Mouse (Mus musculus) MEL (cell line): ENCODE data around the gene Mdfi. TPM values are rescaled to one million over a fixed set of nuclear protein-coding genes. Genes with fewer than 3 reads are reported as not detected.
A peak's percentile ranks its signal among the peaks of the same experiment; 100 is the strongest.

Experiments
- DNase-seq: peaks from one replicate; pipeline ENCODE4 v3.0.0; 2011; ENCODE audit warnings: low read depth, low spot score
- H3K27ac ChIP-seq: 2 replicates; pipeline ENCODE4 v1.5.1; 2012; ENCODE audit warnings: low read depth, mild to moderate bottlenecking, control low read depth, low read length, moderate library complexity; ENCODE audit not compliant: control insufficient read depth
- H3K27me3 ChIP-seq, 2 experiments: fragments of 150-350 bp in 1 of 2; sonication (generic) in 1 of 2; 2 replicates each; pipeline ENCODE4 v1.6.1; 2012; ENCODE audit warnings: low read length in 2 of 2, mild to moderate bottlenecking in 2 of 2, improper control_type of control experiment in 1 of 2, moderate library complexity in 1 of 2; ENCODE audit not compliant: insufficient read depth in 2 of 2, control insufficient read depth in 1 of 2
- H3K36me3 ChIP-seq, 2 experiments: 2 replicates each; pipeline ENCODE4 v1.6.1; 2012 to 2014; ENCODE audit warnings: low read length in 2 of 2, improper control_type of control experiment in 1 of 2, inconsistent platforms in 1 of 2, mild to moderate bottlenecking in 1 of 2; ENCODE audit not compliant: insufficient read depth in 2 of 2, control insufficient read depth in 1 of 2
- H3K4me1 ChIP-seq, 2 experiments: fragments of 150-350 bp in 1 of 2; sonication (generic) in 1 of 2; 2 replicates each; pipeline ENCODE4 v1.6.1; 2012; ENCODE audit warnings: low read length in 2 of 2, improper control_type of control experiment in 1 of 2, mild to moderate bottlenecking in 1 of 2; ENCODE audit not compliant: insufficient read depth in 2 of 2, control insufficient read depth in 1 of 2
- H3K4me3 ChIP-seq, 2 experiments: fragments of 150-350 bp in 1 of 2; sonication (generic) in 1 of 2; 2 replicates each; pipeline ENCODE4 v1.5.1; 2012; ENCODE audit warnings: low read depth in 2 of 2, low read length in 2 of 2, mild to moderate bottlenecking in 2 of 2, moderate library complexity in 2 of 2, control low read depth in 1 of 2, improper control_type of control experiment in 1 of 2; ENCODE audit not compliant: control insufficient read depth in 1 of 2, insufficient read depth in 1 of 2
- H3K79me2 ChIP-seq: 2 replicates; pipeline ENCODE4 v1.6.1; 2012; ENCODE audit warnings: mild to moderate bottlenecking, low read length, moderate library complexity; ENCODE audit not compliant: control insufficient read depth, poor library complexity, insufficient read depth
- H3K9ac ChIP-seq: 2 replicates; pipeline ENCODE4 v1.6.1; 2012; ENCODE audit warnings: low read depth, mild to moderate bottlenecking, control low read depth, low read length, moderate library complexity; ENCODE audit not compliant: control insufficient read depth, poor library complexity, severe bottlenecking
- H3K9me3 ChIP-seq: fragments of 150-350 bp; sonication (generic); replicated peaks from 2 replicates; pipeline ENCODE4 v1.6.1; 2012; ENCODE audit warnings: mild to moderate bottlenecking, low read length, improper control_type of control experiment, moderate library complexity; ENCODE audit not compliant: insufficient read depth
- CHD2 ChIP-seq: IDR thresholded peaks from 2 replicates; pipeline ENCODE4 v1.6.1; 2011; ENCODE audit warnings: low read length, improper control_type of control experiment
- CTCF ChIP-seq, 3 experiments: IDR thresholded peaks in 2 of 3; conservative IDR thresholded peaks in 1 of 3; 2 replicates each; pipeline ENCODE4 v1.5.1; 2011 to 2012; ENCODE audit warnings: low read length in 3 of 3, low read depth in 2 of 3, mild to moderate bottlenecking in 2 of 3, improper control_type of control experiment in 1 of 3, inconsistent platforms in 1 of 3, mixed read lengths in 1 of 3, moderate library complexity in 1 of 3; ENCODE audit not compliant: control insufficient read depth in 1 of 3, insufficient read depth in 1 of 3, poor library complexity in 1 of 3, severe bottlenecking in 1 of 3
- E2F4 ChIP-seq: IDR thresholded peaks from 2 replicates; pipeline ENCODE4 v1.6.1; 2011; ENCODE audit warnings: low read depth, low read length, improper control_type of control experiment, borderline replicate concordance
- EP300 ChIP-seq, 2 experiments: IDR thresholded peaks; 2 replicates each; pipeline ENCODE4 v1.6.1; 2011; ENCODE audit warnings: improper control_type of control experiment in 2 of 2, low read length in 2 of 2, low read depth in 1 of 2, mild to moderate bottlenecking in 1 of 2
- GABPA ChIP-seq: IDR thresholded peaks from 2 replicates; pipeline ENCODE4 v1.6.1; 2012; ENCODE audit warnings: low read depth, mild to moderate bottlenecking, inconsistent platforms, low read length, improper control_type of control experiment, moderate library complexity
- GATA1 ChIP-seq: IDR thresholded peaks from 2 replicates; pipeline ENCODE4 v1.6.1; 2011; ENCODE audit warnings: low read depth, low read length, improper control_type of control experiment
- HCFC1 ChIP-seq: IDR thresholded peaks from 2 replicates; pipeline ENCODE4 v1.6.1; 2012; ENCODE audit warnings: low read depth, mild to moderate bottlenecking, inconsistent platforms, low read length, improper control_type of control experiment, moderate library complexity
- MAZ ChIP-seq: IDR thresholded peaks from 2 replicates; pipeline ENCODE4 v1.6.1; 2012; ENCODE audit warnings: low read depth, mild to moderate bottlenecking, inconsistent platforms, low read length, improper control_type of control experiment
- MXI1 ChIP-seq: IDR thresholded peaks from 2 replicates; pipeline ENCODE4 v1.6.1; 2011; ENCODE audit warnings: mild to moderate bottlenecking, low read depth, low read length, improper control_type of control experiment
- MYB ChIP-seq: IDR thresholded peaks from 2 replicates; pipeline ENCODE4 v1.6.1; 2011; ENCODE audit warnings: mild to moderate bottlenecking, low read depth, low read length, improper control_type of control experiment
- POLR2A ChIP-seq, 2 experiments: IDR thresholded peaks; 2 replicates each; pipeline ENCODE4 v1.6.1; 2011 to 2012; ENCODE audit warnings: low read length in 2 of 2, mild to moderate bottlenecking in 2 of 2, control low read depth in 1 of 2, improper control_type of control experiment in 1 of 2, low read depth in 1 of 2, moderate library complexity in 1 of 2; ENCODE audit not compliant: control insufficient read depth in 1 of 2, insufficient read depth in 1 of 2, poor library complexity in 1 of 2
- POLR2AphosphoS5 ChIP-seq: IDR thresholded peaks from 2 replicates; pipeline ENCODE4 v1.6.1; 2012; ENCODE audit warnings: low read depth, borderline replicate concordance, mild to moderate bottlenecking, inconsistent platforms, low read length, moderate library complexity, mixed read lengths
- RAD21 ChIP-seq: IDR thresholded peaks from 2 replicates; pipeline ENCODE4 v1.6.1; 2011; ENCODE audit warnings: mild to moderate bottlenecking, low read depth, low read length, improper control_type of control experiment
- RCOR1 ChIP-seq: IDR thresholded peaks from 2 replicates; pipeline ENCODE4 v1.6.1; 2012; ENCODE audit warnings: low read depth, mild to moderate bottlenecking, inconsistent platforms, low read length, improper control_type of control experiment
- SIN3A ChIP-seq: IDR thresholded peaks from 2 replicates; pipeline ENCODE4 v1.6.1; 2012; ENCODE audit warnings: low read length, improper control_type of control experiment, inconsistent platforms
- TAL1 ChIP-seq: IDR thresholded peaks from 2 replicates; pipeline ENCODE4 v1.6.1; 2012; ENCODE audit warnings: mild to moderate bottlenecking, inconsistent platforms, low read length, moderate library complexity, mixed read lengths
- TCF12 ChIP-seq: IDR thresholded peaks from 2 replicates; pipeline ENCODE4 v1.6.1; 2014; ENCODE audit warnings: low read depth, mild to moderate bottlenecking, inconsistent platforms, low read length, improper control_type of control experiment, moderate library complexity
- USF1 ChIP-seq: IDR thresholded peaks from 2 replicates; pipeline ENCODE4 v1.6.1; 2014; ENCODE audit warnings: low read depth, mild to moderate bottlenecking, inconsistent platforms, low read length, improper control_type of control experiment, moderate library complexity
- ZC3H11A ChIP-seq: IDR thresholded peaks from 2 replicates; pipeline ENCODE4 v1.6.1; 2012; ENCODE audit warnings: low read depth, mild to moderate bottlenecking, inconsistent platforms, low read length, improper control_type of control experiment
- ZKSCAN1 ChIP-seq: IDR thresholded peaks from 2 replicates; pipeline ENCODE4 v1.6.1; 2012; ENCODE audit warnings: low read depth, mild to moderate bottlenecking, inconsistent platforms, low read length, improper control_type of control experiment, moderate library complexity
- ZMIZ1 ChIP-seq: IDR thresholded peaks from 2 replicates; pipeline ENCODE4 v1.6.1; 2012; ENCODE audit warnings: low read depth, mild to moderate bottlenecking, inconsistent platforms, low read length, improper control_type of control experiment, moderate library complexity
- ZNF384 ChIP-seq: IDR thresholded peaks from 2 replicates; pipeline ENCODE4 v1.6.1; 2012; ENCODE audit warnings: low read depth, mild to moderate bottlenecking, inconsistent platforms, low read length, improper control_type of control experiment
- polyA plus RNA-seq, 2 experiments: library from polyadenylated mRNA; stranded (reverse) in 1 of 2; unstranded in 1 of 2; fragments of >175 nt in 1 of 2; fragments of >200 nt in 1 of 2; gene quantifications; 2 replicates each; pipeline versions ENCODE4 v1.2.1 to v1.2.4; 2012; ENCODE audit warnings: low replicate concordance in 2 of 2, low read depth in 1 of 2; ENCODE audit not compliant: insufficient read length in 2 of 2, insufficient read depth in 1 of 2, missing spikeins in 1 of 2
- total RNA-seq: library from RNA; depleted of rRNA; stranded (reverse); fragments of 300-350 nt; gene quantifications from 2 replicates; pipeline ENCODE4 v1.2.3, GENCODE M21; 2012

Mdfi gene
- total and polyA plus RNA-seq, 3 experiments = not detected

GRCm38 (mm10) chr17:47855544-47855943 lies 21.1 kb upstream of the Mdfi start:
- Histone ChIP-seq H3K27ac (no peak overlapping the region), H3K9ac (no peak overlapping the region), H3K27me3 (no peaks in the 10 kb centered on the region), H3K36me3 (no peaks in the 10 kb centered on the region), H3K4me1 (no peaks in the 10 kb centered on the region), H3K79me2 (no peaks in the 10 kb centered on the region), H3K9me3 (no peaks in the 10 kb centered on the region), H3K4me3 (no peak overlapping the region)
- peak in 1 of 3 experiments; percentile 15; a peak in 2 of 6 replicates for TF ChIP-seq CTCF (IDR thresholded peaks at IDR 0.05 in 2 of 3, conservative IDR thresholded peaks at IDR 0.05 in 1 of 3; ENCODE audit: control insufficient read depth in 1 of 3, insufficient read depth in 1 of 3, low read depth in 2 of 3, low read length in 3 of 3, poor library complexity in 1 of 3, severe bottlenecking in 1 of 3)
- no peak for TF ChIP-seq MXI1
- no peak for TF ChIP-seq POLR2AphosphoS5
- no peak for DNase-seq

DNA sequence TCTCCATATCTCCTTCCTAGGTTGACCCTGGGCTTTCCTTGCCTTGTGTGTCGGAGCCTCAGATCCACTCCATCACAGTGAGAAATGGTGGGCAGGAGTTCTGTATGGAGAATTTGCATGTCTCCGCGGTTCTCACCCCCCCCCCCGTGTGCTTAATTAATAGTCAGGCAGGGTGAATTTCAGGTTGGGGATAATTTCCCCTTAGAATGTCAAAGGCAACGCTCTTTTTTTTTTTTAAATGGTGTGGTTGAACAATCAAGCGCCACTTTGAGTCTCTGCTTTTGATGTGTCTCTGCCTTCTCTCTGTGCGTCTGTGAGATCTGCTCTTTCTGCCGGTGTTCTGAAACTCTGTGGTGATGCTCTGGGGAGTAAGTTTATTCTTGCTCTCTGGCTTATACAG lies 20.4 kb upstream of the Mdfi start:
- H3K9me3 ChIP-seq = no peaks in the 10 kb centered on the region
- no peak overlapping the region for H3K9ac ChIP-seq
- H3K36me3 ChIP-seq = no peaks in the 10 kb centered on the region
- no peak for DNase-seq
- H3K27ac ChIP-seq = no peak overlapping the region
- H3K27me3 ChIP-seq = no peaks in the 10 kb centered on the region
- H3K4me1 ChIP-seq = no peaks in the 10 kb centered on the region
- H3K4me3 ChIP-seq = no peak overlapping the region
- TF ChIP-seq CHD2 = no peak
- no peak for TF ChIP-seq SIN3A
- H3K79me2 ChIP-seq = no peaks in the 10 kb centered on the region

DNA sequence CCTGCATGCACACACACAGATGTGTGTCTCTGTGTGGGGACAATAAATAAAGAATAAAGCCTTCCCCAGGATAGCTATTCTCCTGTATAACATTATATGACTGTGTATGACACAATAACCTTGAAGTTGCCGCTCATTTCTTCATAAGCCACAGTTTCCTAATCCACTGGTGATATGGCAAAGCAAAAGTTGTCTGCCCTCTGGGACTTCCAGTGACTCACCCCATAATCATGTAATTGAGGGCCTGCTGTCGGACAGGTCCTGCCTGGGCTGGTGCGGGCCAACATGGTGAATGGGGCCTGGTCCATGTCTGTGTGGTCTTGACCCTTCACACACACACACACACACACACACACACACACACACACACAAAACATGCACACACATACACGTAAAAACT lies 19.3 kb upstream of the Mdfi start:
- no peak overlapping the region for H3K4me3 ChIP-seq
- H3K27ac ChIP-seq = no peak overlapping the region
- no peaks in the 10 kb centered on the region for H3K36me3 ChIP-seq
- H3K79me2 ChIP-seq = no peaks in the 10 kb centered on the region
- H3K9ac ChIP-seq = no peak overlapping the region
- DNase-seq = no peak
- TF ChIP-seq MAZ = no peak
- no peak for TF ChIP-seq GATA1
- no peak for TF ChIP-seq USF1
- TF ChIP-seq RCOR1 = no peak
- no peak for TF ChIP-seq ZC3H11A
- TF ChIP-seq SIN3A = no peak
- H3K4me1 ChIP-seq = no peaks in the 10 kb centered on the region
- no peaks in the 10 kb centered on the region for H3K27me3 ChIP-seq
- H3K9me3 ChIP-seq = no peaks in the 10 kb centered on the region

- Histone ChIP-seq H3K36me3 (no peaks in the 10 kb centered on the region), H3K27ac (no peak overlapping the region), H3K27me3 (no peaks in the 10 kb centered on the region), H3K4me3 (no peak overlapping the region), H3K4me1 (no peaks in the 10 kb centered on the region), H3K79me2 (no peaks in the 10 kb centered on the region), H3K9me3 (no peaks in the 10 kb centered on the region), H3K9ac (no peak overlapping the region)
- no peak for DNase-seq
- TF ChIP-seq POLR2AphosphoS5 = no peak
- no peak for TF ChIP-seq HCFC1
- no peak for TF ChIP-seq GABPA
- no peak for TF ChIP-seq ZC3H11A
- no peak for TF ChIP-seq MYB
- no peak for TF ChIP-seq ZKSCAN1
- no peak for TF ChIP-seq EP300 (IDR thresholded peaks at IDR 0.05; ENCODE audit: low read depth in 1 of 2, low read length in 2 of 2)
- TF ChIP-seq USF1 = no peak
- TF ChIP-seq SIN3A = no peak
- no peak for TF ChIP-seq POLR2A (IDR thresholded peaks at IDR 0.05; ENCODE audit: control insufficient read depth in 1 of 2, insufficient read depth in 1 of 2, low read depth in 1 of 2, low read length in 2 of 2, poor library complexity in 1 of 2)
- no peak for TF ChIP-seq TCF12
- no peak for TF ChIP-seq E2F4
- TF ChIP-seq TAL1 = no peak
- TF ChIP-seq RAD21 = no peak
- no peak for TF ChIP-seq ZNF384
- TF ChIP-seq ZMIZ1 = no peak
Measured at GRCm38 (mm10) chr17:47853336-47853735, 18.8 kb upstream of the Mdfi start.
